Mouse (Mus musculus) C2C12 (cell line): ENCODE measurements around the gene 1700003E16Rik. TPM values are rescaled to one million over a fixed set of nuclear protein-coding genes. Genes with fewer than 3 reads are reported as not detected.

Experiments used
- H3K27me3 ChIP-seq: one replicate; pipeline ENCODE4 v1.6.1; 2011; ENCODE audit not compliant: control insufficient read depth, insufficient read depth, insufficient read length
- H3K36me3 ChIP-seq: one replicate; pipeline ENCODE4 v1.6.1; 2011; ENCODE audit not compliant: control insufficient read depth, insufficient read depth
- H3K4me3 ChIP-seq: one replicate; pipeline ENCODE4 v1.5.1; 2011; ENCODE audit warnings: mild to moderate bottlenecking, control low read depth; ENCODE audit not compliant: poor library complexity, insufficient read depth, severe bottlenecking
- H3K79me2 ChIP-seq: one replicate; pipeline ENCODE4 v1.6.1; 2011; ENCODE audit not compliant: control insufficient read depth, insufficient read depth
- H3K79me3 ChIP-seq: one replicate; pipeline ENCODE4 v1.6.1; 2011; ENCODE audit warnings: low read depth, control low read depth
- H3ac ChIP-seq: one replicate; pipeline ENCODE3; 2011; ENCODE audit warnings: low read depth; ENCODE audit not compliant: control insufficient read depth, insufficient read length
- CEBPB ChIP-seq: IDR thresholded peaks from one replicate; pipeline ENCODE4 v1.6.1; 2011; ENCODE audit warnings: low read depth, mild to moderate bottlenecking, control low read depth, moderate library complexity
- CTCF ChIP-seq: IDR thresholded peaks from one replicate; pipeline ENCODE4 v1.5.1; 2011; ENCODE audit not compliant: control insufficient read depth, insufficient read depth, insufficient read length
- FOSL1 ChIP-seq: IDR thresholded peaks from one replicate; pipeline ENCODE4 v1.8.0; 2011; ENCODE audit warnings: mild to moderate bottlenecking, low read length; ENCODE audit not compliant: poor library complexity, insufficient read depth, severe bottlenecking
- MAX ChIP-seq: IDR thresholded peaks from one replicate; pipeline ENCODE4 v1.6.1; 2011; ENCODE audit warnings: mild to moderate bottlenecking, control low read depth
- MYOD1 ChIP-seq: IDR thresholded peaks from one replicate; pipeline ENCODE4 v1.6.1; 2011; ENCODE audit warnings: low read depth; ENCODE audit not compliant: control insufficient read depth, insufficient read length
- MYOG ChIP-seq: IDR thresholded peaks from one replicate; pipeline ENCODE4 v1.6.1; 2011; ENCODE audit not compliant: control insufficient read depth, insufficient read length; ENCODE audit errors: extremely low read depth
- USF1 ChIP-seq: IDR thresholded peaks from one replicate; pipeline ENCODE4 v1.6.1; 2011; ENCODE audit warnings: low read depth, mild to moderate bottlenecking, control low read depth, moderate library complexity
- polyA plus RNA-seq: library from polyadenylated mRNA; unstranded; fragments of >200 nt; fragmentation: generic; extraction: Trizol; gene quantifications from one replicate; pipeline ENCODE4 v1.2.1, GENCODE M21; 2012; ENCODE audit warnings: missing spikeins

1700003E16Rik gene
- polyA plus RNA-seq, 1 experiment, result 1.1 TPM

GRCm38 (mm10) chr6:83169872-83170271 lies 13.7 kb downstream of the 1700003E16Rik start:
- no peaks in the 10 kb centered on the region for H3K27me3 ChIP-seq
- H3ac ChIP-seq, result no peak overlapping the region
- H3K36me3 ChIP-seq, result no peaks in the 10 kb centered on the region
- H3K79me2 ChIP-seq, result peaks cover 73% of the 10 kb centered on the region
- peaks cover 50% of the 10 kb centered on the region for H3K79me3 ChIP-seq
- H3K4me3 ChIP-seq, result no peak overlapping the region
- TF ChIP-seq CEBPB, result no peak
- no peak for TF ChIP-seq USF1
- no peak for TF ChIP-seq MYOD1
- no peak for TF ChIP-seq CTCF
- TF ChIP-seq MAX, result no peak
- TF ChIP-seq MYOG, result no peak
- TF ChIP-seq FOSL1, result no peak

GRCm38 (mm10) chr6:83171063-83171462 lies 14.9 kb downstream of the 1700003E16Rik start:
- H3K4me3 ChIP-seq, result no peak overlapping the region
- H3K79me2 ChIP-seq, result peaks cover 77% of the 10 kb centered on the region
- no peaks in the 10 kb centered on the region for H3K36me3 ChIP-seq
- H3ac ChIP-seq, result no peak overlapping the region
- H3K79me3 ChIP-seq, result peaks cover 51% of the 10 kb centered on the region
- TF ChIP-seq MAX, result no peak
- TF ChIP-seq FOSL1, result no peak
- no peak for TF ChIP-seq USF1
- no peak for TF ChIP-seq CTCF
- TF ChIP-seq MYOG, result no peak
- TF ChIP-seq MYOD1, result no peak
- TF ChIP-seq CEBPB, result no peak
- H3K27me3 ChIP-seq, result no peaks in the 10 kb centered on the region

GRCm38 (mm10) chr6:83172240-83172920 lies 16.2 kb downstream of the 1700003E16Rik start:
- TF ChIP-seq USF1, result no peak
- TF ChIP-seq MAX, result no peak
- TF ChIP-seq MYOG, result no peak
- no peak for TF ChIP-seq CTCF
- no peak for TF ChIP-seq CEBPB
- no peak for TF ChIP-seq MYOD1
- no peak for TF ChIP-seq FOSL1
- H3K36me3 ChIP-seq, result no peaks in the 10 kb centered on the region

GRCm38 (mm10) chr6:83175996-83176395 lies 19.8 kb downstream of the 1700003E16Rik start:
- Histone ChIP-seq H3K27me3 (no peaks in the 10 kb centered on the region), H3K4me3 (no peak overlapping the region), H3K79me3 (peaks cover 23% of the 10 kb centered on the region), H3K79me2 (peaks cover 58% of the 10 kb centered on the region), H3K36me3 (no peaks in the 10 kb centered on the region), H3ac (no peak overlapping the region)
- TF ChIP-seq MAX, result no peak
- no peak for TF ChIP-seq CTCF
- no peak for TF ChIP-seq FOSL1
- TF ChIP-seq CEBPB, result no peak
- TF ChIP-seq MYOD1, result no peak
- TF ChIP-seq MYOG, result no peak
- TF ChIP-seq USF1, result no peak

More at GRCm38 (mm10) chr6:83172240-83172920, 16.2 kb downstream of the 1700003E16Rik start:
- Histone ChIP-seq H3K4me3 (no peak overlapping the region), H3ac (no peak overlapping the region), H3K27me3 (no peaks in the 10 kb centered on the region), H3K79me2 (peaks cover 76% of the 10 kb centered on the region), H3K79me3 (peaks cover 40% of the 10 kb centered on the region)

- Histone ChIP-seq H3K79me2 (peaks cover 30% of the 10 kb centered on the region), H3K79me3 (peaks cover 7% of the 10 kb centered on the region), H3K27me3 (no peaks in the 10 kb centered on the region), H3K4me3 (no peak overlapping the region), H3ac (no peak overlapping the region), H3K36me3 (no peaks in the 10 kb centered on the region)
- TF ChIP-seq FOSL1 (no peak), MYOG (no peak), MAX (no peak), CEBPB (no peak), USF1 (no peak), CTCF (no peak), MYOD1 (no peak)
These were observed 23.4 kb downstream of the 1700003E16Rik start for GRCm38 (mm10) chr6:83179390-83180117.

GRCm38 (mm10) chr6:83180605-83181004 lies 24.4 kb downstream of the 1700003E16Rik start:
- Histone ChIP-seq H3K27me3 (no peaks in the 10 kb centered on the region), H3K36me3 (no peaks in the 10 kb centered on the region), H3ac (no peak overlapping the region), H3K79me2 (peaks cover 28% of the 10 kb centered on the region), H3K79me3 (peaks cover 4% of the 10 kb centered on the region), H3K4me3 (no peak overlapping the region)
- no peak for TF ChIP-seq FOSL1
- no peak for TF ChIP-seq USF1
- no peak for TF ChIP-seq MYOD1
- TF ChIP-seq MAX, result no peak
- TF ChIP-seq CEBPB, result no peak
- TF ChIP-seq MYOG, result no peak
- TF ChIP-seq CTCF, result no peak
